Mouse (Mus musculus) telencephalon, adult 2 months (tissue): ENCODE measurements around the gene Rnf7.
"Not testable (repeated sequence)": the region's sequence is repeated elsewhere in the genome, so short reads cannot be mapped to it uniquely, and the experiment has no call there.

Experiments
- DNase-seq: peaks from one replicate; pipeline ENCODE4 v3.0.0-alpha.2; 2011; ENCODE audit warnings: low read depth, low spot score

The Rnf7 gene

GRCm38 (mm10) chr9:96478071-96478888 is at the start of gene Rnf7:
Rnf7 (minus strand) TSS chr9:96478675.
- peak; percentile 92 for DNase-seq

- DNase-seq, result no peak
These were observed 47.5 kb upstream of the Rnf7 start for GRCm38 (mm10) chr9:96526011-96526410.

GRCm38 (mm10) chr9:96524972-96525506 is 46.6 kb upstream of the Rnf7 start, which contains the start of gene Gm28729:
Gm28729 (minus strand) TSS chr9:96525264.
- no peak for DNase-seq

GRCm38 (mm10) chr9:96523148-96523547 is 44.7 kb upstream of the Rnf7 start:
- DNase-seq, result no peak

- not testable (repeated sequence) for DNase-seq
These were observed 43.1 kb upstream of the Rnf7 start for GRCm38 (mm10) chr9:96521574-96521973.

- no peak for DNase-seq
These were observed 39.0 kb upstream of the Rnf7 start for GRCm38 (mm10) chr9:96517429-96517828.

GRCm38 (mm10) chr9:96516806-96517205 is 38.3 kb upstream of the Rnf7 start:
- no peak for DNase-seq

GRCm38 (mm10) chr9:96515737-96516136 is 37.3 kb upstream of the Rnf7 start:
- peak; percentile 62 for DNase-seq

GRCm38 (mm10) chr9:96514278-96514677 is 35.8 kb upstream of the Rnf7 start:
- no peak for DNase-seq

GRCm38 (mm10) chr9:96506011-96506498 is 27.6 kb upstream of the Rnf7 start:
- DNase-seq, result no peak

- DNase-seq, result no peak
These were observed 26.7 kb upstream of the Rnf7 start for GRCm38 (mm10) chr9:96505156-96505555.

- DNase-seq, result no peak
These were observed 25.8 kb upstream of the Rnf7 start for GRCm38 (mm10) chr9:96504116-96504895.

- peak; percentile 32 for DNase-seq
These were observed 24.6 kb upstream of the Rnf7 start for GRCm38 (mm10) chr9:96502856-96503610.

- DNase-seq, result no peak
These were observed 22.7 kb upstream of the Rnf7 start for GRCm38 (mm10) chr9:96501217-96501616.

GRCm38 (mm10) chr9:96493212-96493611 is 14.7 kb upstream of the Rnf7 start:
- DNase-seq, result no peak

GRCm38 (mm10) chr9:96491810-96492209 is 13.3 kb upstream of the Rnf7 start:
- no peak for DNase-seq

- DNase-seq, result not testable (repeated sequence)
These were observed 9.4 kb upstream of the Rnf7 start for GRCm38 (mm10) chr9:96487869-96488268.

GRCm38 (mm10) chr9:96483648-96484047 is 5.2 kb upstream of the Rnf7 start:
- DNase-seq, result no peak

GRCm38 (mm10) chr9:96483028-96483427 is 4.6 kb upstream of the Rnf7 start:
- DNase-seq, result no peak

GRCm38 (mm10) chr9:96472356-96472755 is 6.1 kb downstream of the Rnf7 start:
- no peak for DNase-seq

GRCm38 (mm10) chr9:96471681-96472080 is 6.8 kb downstream of the Rnf7 start:
- peak; percentile 46 for DNase-seq
